Mouse (Mus musculus) inflammation-experienced regulatory T-cells, adult 6 months (primary cell): Measurements from ENCODE around the gene Ppm1m. TPM values are rescaled to one million over a fixed set of nuclear protein-coding genes. Genes with fewer than 3 reads are reported as not detected.

Source experiments
- ATAC-seq: one replicate; pipeline ENCODE4 v1.8.0; 2017
- polyA plus RNA-seq, 3 experiments: library from polyadenylated mRNA; unstranded; fragments of 100-300 nt; shearing (Covaris generic); gene quantifications; one replicate each; pipeline ENCODE4 v1.2.1; 2017

Ppm1m gene
- polyA plus RNA-seq, 3 experiments from 2014 or later: 11.2 to 27.9 (median 20.4) TPM

- ATAC-seq: no peak
Measured at GRCm38 (mm10) chr9:106156419-106156818, 43.1 kb downstream of the Ppm1m start.

GRCm38 (mm10) chr9:106154106-106154505 lies 45.4 kb downstream of the Ppm1m start:
- ATAC-seq: no peak

GRCm38 (mm10) chr9:106149399-106149754 lies 50.2 kb downstream of the Ppm1m start:
- ATAC-seq: no peak

- no peak for ATAC-seq
Measured at GRCm38 (mm10) chr9:106148541-106149398, 50.8 kb downstream of the Ppm1m start.

GRCm38 (mm10) chr9:106147851-106148431 lies 51.6 kb downstream of the Ppm1m start:
- ATAC-seq: no peak

- ATAC-seq: no peak
Measured at GRCm38 (mm10) chr9:106147281-106147680, 52.3 kb downstream of the Ppm1m start.

GRCm38 (mm10) chr9:106145582-106145981 lies 54.0 kb downstream of the Ppm1m start:
- ATAC-seq: no peak

Other genes with a start within 250 kb of the Ppm1m start
- gene Col6a5, start 239.1 kb downstream of the Ppm1m start, polyA plus RNA-seq: not detected
- not detected for gene Col6a4, start 103.0 kb downstream of the Ppm1m start, polyA plus RNA-seq
- 1 to 10 TPM; 2.0 to 4.7 (median 2.1) TPM for gene Glyctk, start 41.6 kb downstream of the Ppm1m start, polyA plus RNA-seq
- 10 to 100 TPM; 28.3 to 48.5 (median 39.8) TPM for gene Wdr82, start 28.8 kb downstream of the Ppm1m start, polyA plus RNA-seq
- gene Twf2, start 3.4 kb upstream of the Ppm1m start, polyA plus RNA-seq: 100 to 1,000 TPM; 126 to 140 (median 135) TPM
- under 1 TPM in 1 of 3 experiments, not detected in 2; 0.14 TPM for gene Tlr9, start 22.9 kb upstream of the Ppm1m start, polyA plus RNA-seq
- 10 to 100 TPM; 40.5 to 69.7 (median 54.7) TPM for gene Alas1, start 48.9 kb upstream of the Ppm1m start, polyA plus RNA-seq
- gene Poc1a, start 81.3 kb upstream of the Ppm1m start, polyA plus RNA-seq: 10 to 100 TPM in 1 of 3 experiments, 1 to 10 TPM in 2; 3.6 to 21.4 (median 4.8) TPM
- 10 to 100 TPM; 20.2 to 22.2 (median 21.4) TPM for gene Dusp7, start 168.9 kb upstream of the Ppm1m start, polyA plus RNA-seq
- 1,000 to 10,000 TPM; 1,038 to 1,832 (median 1,102) TPM for gene Rpl29, start 229.7 kb upstream of the Ppm1m start, polyA plus RNA-seq
- 10 to 100 TPM in 1 of 3 experiments, 1 to 10 TPM in 2; 8.9 to 14.6 (median 9.4) TPM for gene Acy1, start 238.6 kb upstream of the Ppm1m start, polyA plus RNA-seq
- gene Abhd14b, start 247.7 kb upstream of the Ppm1m start, polyA plus RNA-seq: 10 to 100 TPM in 2 of 3 experiments, 1 to 10 TPM in 1; 6.3 to 17.6 (median 12.6) TPM
- gene Abhd14a, start 247.9 kb upstream of the Ppm1m start, polyA plus RNA-seq: 10 to 100 TPM in 2 of 3 experiments, 1 to 10 TPM in 1; 8.1 to 14.9 (median 14.4) TPM